Mouse (Mus musculus) hindbrain, embryonic 14.5 days (tissue): ENCODE measurements around the gene Spag7. TPM values are rescaled to one million over a fixed set of nuclear protein-coding genes. Genes with fewer than 3 reads are reported as not detected.

Experiments used
- ATAC-seq: fragments of 200-750 bp; cut with Nextera tagmentation; 2 replicates; pipeline ENCODE4 v1.8.0; 2017; ENCODE audit warnings: moderate number of reproducible peaks, mild to moderate bottlenecking, moderate TSS enrichment, moderate library complexity; ENCODE audit not compliant: low FRiP score
- DNase-seq: peaks from one replicate; pipeline ENCODE4 v3.0.0-alpha.2; 2015; ENCODE audit warnings: low spot score
- H3K27ac ChIP-seq: fragments of 300-500 bp; sonication (generic); 2 replicates; pipeline ENCODE4 v1.5.1; 2014; ENCODE audit warnings: mild to moderate bottlenecking, moderate library complexity
- H3K27me3 ChIP-seq: fragments of 300-500 bp; sonication (generic); 2 replicates; pipeline ENCODE4 v1.6.1; 2014; ENCODE audit warnings: mild to moderate bottlenecking, low read length, mixed read lengths; ENCODE audit not compliant: control insufficient read depth, insufficient read depth
- H3K36me3 ChIP-seq: fragments of 300-500 bp; sonication (generic); replicated peaks from 2 replicates; pipeline ENCODE4 v1.6.1; 2014; ENCODE audit not compliant: control insufficient read depth, insufficient read depth
- H3K4me1 ChIP-seq: fragments of 300-500 bp; sonication (generic); replicated peaks from 2 replicates; pipeline ENCODE4 v1.6.1; 2014; ENCODE audit warnings: antibody characterized with exemption, low read length, mixed read lengths; ENCODE audit not compliant: control insufficient read depth, insufficient read depth
- H3K4me2 ChIP-seq: fragments of 300-500 bp; sonication (generic); replicated peaks from 2 replicates; pipeline ENCODE4 v1.6.1; 2014; ENCODE audit warnings: mild to moderate bottlenecking, moderate library complexity
- H3K4me3 ChIP-seq: fragments of 300-500 bp; sonication (generic); replicated peaks from 2 replicates; pipeline ENCODE4 v1.5.1; 2014; ENCODE audit warnings: mild to moderate bottlenecking, low read length
- H3K9ac ChIP-seq: fragments of 300-500 bp; sonication (generic); 2 replicates; pipeline ENCODE4 v1.6.1; 2014
- H3K9me3 ChIP-seq: fragments of 300-500 bp; sonication (generic); 2 replicates; pipeline ENCODE4 v1.6.1; 2016; ENCODE audit warnings: low read length; ENCODE audit not compliant: control insufficient read depth
- WGBS: fragments of 180-500 bp; shearing (Covaris S2); extraction: QIAGEN DNeasy Blood & Tissue Kit; methylation state at CpG from one replicate; pipeline ENCODE4 v1.1.7; 2014; 5-methylcytosine and 5-hydroxymethylcytosine counted together
- polyA plus RNA-seq: library from polyadenylated mRNA; unstranded; fragments of >200 nt; fragmentation: Nextera tagmentation; extraction: Ambion mirVana; gene quantifications from 2 replicates; pipeline ENCODE4 v1.2.1, GENCODE M21; 2014

The Spag7 gene
- polyA plus RNA-seq, 1 experiment from 2014 or later, result 115 TPM

- Histone ChIP-seq H3K4me2 (peak overlapping the region; percentile 100), H3K4me3 (no peak overlapping the region)
Measured at GRCm38 (mm10) chr11:70649185-70649734, 20.0 kb downstream of the Spag7 start.

GRCm38 (mm10) chr11:70648512-70648911 lies 20.7 kb downstream of the Spag7 start:
- peak overlapping the region; percentile 100 for H3K4me2 ChIP-seq
- no peak for ATAC-seq
- no peaks in the 10 kb centered on the region for H3K9me3 ChIP-seq
- WGBS, result 90% methylated on average over 4 of the region's 4 CpGs
- 0 out of 2 replicates have a peak overlapping the region, but pooled peaks have one; percentile 80 for H3K9ac ChIP-seq
- peaks cover 69% of the 10 kb centered on the region for H3K36me3 ChIP-seq
- H3K4me1 ChIP-seq, result peaks cover 34% of the 10 kb centered on the region
- H3K4me3 ChIP-seq, result peak overlapping the region; percentile 74
- H3K27ac ChIP-seq, result no peak overlapping the region
- H3K27me3 ChIP-seq, result no peaks in the 10 kb centered on the region
- no peak for DNase-seq

More at GRCm38 (mm10) chr11:70649185-70649734, 20.0 kb downstream of the Spag7 start:
- Histone ChIP-seq H3K9ac (no peak overlapping the region), H3K4me1 (peaks cover 34% of the 10 kb centered on the region), H3K27ac (no peak overlapping the region), H3K9me3 (no peaks in the 10 kb centered on the region), H3K27me3 (no peaks in the 10 kb centered on the region), H3K36me3 (peaks cover 61% of the 10 kb centered on the region)
- DNase-seq (no peak), ATAC-seq (no peak)
- 88% methylated on average over 8 of the region's 8 CpGs for WGBS

- WGBS, result 4% methylated on average over 28 of the region's 28 CpGs
- peak; percentile 1; the same call in 1 of the 2 replicates for ATAC-seq
- Histone ChIP-seq H3K4me2 (peak overlapping the region; percentile 100), H3K36me3 (peaks cover 73% of the 10 kb centered on the region), H3K9ac (peak overlapping the region; percentile 80), H3K4me1 (peaks cover 30% of the 10 kb centered on the region), H3K27me3 (no peaks in the 10 kb centered on the region), H3K9me3 (no peaks in the 10 kb centered on the region), H3K4me3 (peak overlapping the region; percentile 74), H3K27ac (peak overlapping the region; percentile 88)
- no peak for DNase-seq
Measured at GRCm38 (mm10) chr11:70647716-70648420, 21.3 kb downstream of the Spag7 start.

GRCm38 (mm10) chr11:70646691-70647650 lies 22.2 kb downstream of the Spag7 start, which contains the start of the genes Rnf167 and Slc25a11:
Gene Rnf167 (plus strand): TSS chr11:70647235.
Gene Slc25a11 (minus strand): TSS chr11:70647479.
- H3K36me3 ChIP-seq, result peaks cover 68% of the 10 kb centered on the region
- peak within 1 kb of the TSS; percentile 74 for H3K4me3 ChIP-seq
- WGBS, result under 1% methylated on average over 63 of the region's 63 CpGs
- DNase-seq (peak; percentile 100), ATAC-seq (peak; percentile 89)
- peak within 1 kb of the TSS; percentile 100 for H3K4me2 ChIP-seq
- peak within 1 kb of the TSS; percentile 94 for H3K9ac ChIP-seq
- H3K27ac ChIP-seq, result peak within 1 kb of the TSS; percentile 91
- H3K9me3 ChIP-seq, result no peaks in the 10 kb centered on the region
- no peaks in the 10 kb centered on the region for H3K27me3 ChIP-seq
- H3K4me1 ChIP-seq, result peaks cover 24% of the 10 kb centered on the region

GRCm38 (mm10) chr11:70646259-70646555 lies 23.0 kb downstream of the Spag7 start:
- peak overlapping the region; percentile 74 for H3K4me3 ChIP-seq
- DNase-seq, result no peak
- ATAC-seq, result peak; percentile 2; the same call in 1 of the 2 replicates
- H3K9ac ChIP-seq, result peak overlapping the region; percentile 94
- H3K9me3 ChIP-seq, result no peaks in the 10 kb centered on the region
- H3K36me3 ChIP-seq, result peaks cover 60% of the 10 kb centered on the region
- H3K27me3 ChIP-seq, result no peaks in the 10 kb centered on the region
- WGBS, result 22% methylated on average over 3 of the region's 3 CpGs
- peaks cover 24% of the 10 kb centered on the region for H3K4me1 ChIP-seq
- H3K27ac ChIP-seq, result peak overlapping the region; percentile 91
- peak overlapping the region; percentile 82 for H3K4me2 ChIP-seq

- Histone ChIP-seq H3K27me3 (no peaks in the 10 kb centered on the region), H3K4me3 (peak overlapping the region; percentile 74), H3K27ac (peak overlapping the region; percentile 91; the same call in 1 of the 2 replicates), H3K9me3 (no peaks in the 10 kb centered on the region), H3K36me3 (peaks cover 55% of the 10 kb centered on the region), H3K4me1 (peaks cover 24% of the 10 kb centered on the region), H3K4me2 (peak overlapping the region; percentile 82), H3K9ac (peak overlapping the region; percentile 94)
- ATAC-seq (no peak), DNase-seq (no peak)
- 91% methylated on average over 12 of the region's 12 CpGs for WGBS
Measured at GRCm38 (mm10) chr11:70645461-70646258, 23.6 kb downstream of the Spag7 start.

- Histone ChIP-seq H3K27me3 (no peaks in the 10 kb centered on the region), H3K9me3 (no peaks in the 10 kb centered on the region), H3K36me3 (peaks cover 45% of the 10 kb centered on the region), H3K27ac (no peak overlapping the region), H3K4me3 (no peak overlapping the region), H3K4me2 (no peak overlapping the region), H3K4me1 (peaks cover 24% of the 10 kb centered on the region), H3K9ac (no peak overlapping the region)
- ATAC-seq (no peak), DNase-seq (no peak)
- 96% methylated on average over 8 of the region's 8 CpGs for WGBS
Measured at GRCm38 (mm10) chr11:70644564-70645103, 24.6 kb downstream of the Spag7 start.

- no peak overlapping the region for H3K9ac ChIP-seq
- no peak for ATAC-seq
- H3K4me2 ChIP-seq, result no peak overlapping the region
- H3K9me3 ChIP-seq, result no peaks in the 10 kb centered on the region
- WGBS, result 96% methylated on average over 6 of the region's 6 CpGs
- no peak overlapping the region for H3K27ac ChIP-seq
- H3K27me3 ChIP-seq, result no peaks in the 10 kb centered on the region
- H3K4me3 ChIP-seq, result no peak overlapping the region
- peaks cover 17% of the 10 kb centered on the region for H3K4me1 ChIP-seq
- H3K36me3 ChIP-seq, result peaks cover 30% of the 10 kb centered on the region
- DNase-seq, result no peak
Measured at GRCm38 (mm10) chr11:70643051-70643450, 26.2 kb downstream of the Spag7 start.
